Mouse (Mus musculus) granulocyte monocyte progenitor cell, adult 5-6 weeks (primary cell): ENCODE measurements around the gene Gpsm3. TPM values are rescaled to one million over a fixed set of nuclear protein-coding genes. Genes with fewer than 3 reads are reported as not detected.
A peak's percentile ranks its signal among the peaks of the same experiment; 100 is the strongest.

Experiments used
- ATAC-seq: replicated peaks from 2 replicates; pipeline ENCODE4 v1.8.0; 2016; ENCODE audit warnings: mild to moderate bottlenecking, moderate TSS enrichment, inconsistent platforms; ENCODE audit not compliant: poor library complexity, severe bottlenecking
- total RNA-seq, 2 experiments: library from RNA; stranded (forward) in 1 of 2; stranded (reverse) in 1 of 2; fragments of 200-712, 200-1000 nt in 1 of 2; fragments of >200 nt in 1 of 2; fragmentation: Nextera tagmentation in 1 of 2; gene quantifications; 2 replicates each; pipeline ENCODE4 v1.2.3; 2014 to 2017

Gene Gpsm3
- total RNA-seq, 2 experiments from 2014 or later, result 11.5 to 75.3 TPM

GRCm38 (mm10) chr17:34597566-34598095 is 8.0 kb downstream of the Gpsm3 start, which contains the start of gene Ager:
Ager (plus strand) TSS chr17:34597862.
- ATAC-seq, result peak; percentile 65

- ATAC-seq, result no peak
Measured at GRCm38 (mm10) chr17:34599891-34600290, 10.3 kb downstream of the Gpsm3 start.

GRCm38 (mm10) chr17:34601796-34602195 is 12.2 kb downstream of the Gpsm3 start:
- ATAC-seq, result no peak

- ATAC-seq, result peak; percentile 72
Measured at GRCm38 (mm10) chr17:34603375-34604060, 13.9 kb downstream of the Gpsm3 start, which contains the start of gene Rnf5. Rnf5 (minus strand) TSS chr17:34603690.

GRCm38 (mm10) chr17:34604061-34604508 is 14.5 kb downstream of the Gpsm3 start, which contains the start of gene Agpat1:
Agpat1 (plus strand) TSS chr17:34604262.
- ATAC-seq, result peak; percentile 73

- no peak for ATAC-seq
Measured at GRCm38 (mm10) chr17:34604511-34605237, 15.1 kb downstream of the Gpsm3 start.

GRCm38 (mm10) chr17:34605609-34606008 is 16.0 kb downstream of the Gpsm3 start:
- ATAC-seq, result peak; percentile 43

GRCm38 (mm10) chr17:34606186-34607039 is 16.8 kb downstream of the Gpsm3 start:
- ATAC-seq, result no peak

- ATAC-seq, result no peak
Measured at GRCm38 (mm10) chr17:34607997-34608396, 18.4 kb downstream of the Gpsm3 start.

- ATAC-seq, result no peak
Measured at GRCm38 (mm10) chr17:34611050-34611449, 21.4 kb downstream of the Gpsm3 start.

- ATAC-seq, result no peak
Measured at GRCm38 (mm10) chr17:34613054-34613645, 23.5 kb downstream of the Gpsm3 start.

- ATAC-seq, result no peak
Measured at GRCm38 (mm10) chr17:34613830-34614229, 24.2 kb downstream of the Gpsm3 start.

- ATAC-seq, result no peak
Measured at GRCm38 (mm10) chr17:34615871-34616270, 26.3 kb downstream of the Gpsm3 start, which contains the start of gene Egfl8. Egfl8 (minus strand) TSS chr17:34615971.

- ATAC-seq, result peak; percentile 67
Measured at GRCm38 (mm10) chr17:34618999-34619398, 29.4 kb downstream of the Gpsm3 start.

GRCm38 (mm10) chr17:34621006-34621405 is 31.4 kb downstream of the Gpsm3 start:
- no peak for ATAC-seq

GRCm38 (mm10) chr17:34623161-34623560 is 33.6 kb downstream of the Gpsm3 start:
- ATAC-seq, result no peak

- ATAC-seq, result no peak
Measured at GRCm38 (mm10) chr17:34624981-34625380, 35.4 kb downstream of the Gpsm3 start.

GRCm38 (mm10) chr17:34626062-34626772 is 36.6 kb downstream of the Gpsm3 start:
- ATAC-seq, result no peak

- peak; percentile 55 for ATAC-seq
Measured at GRCm38 (mm10) chr17:34626773-34627092, 37.1 kb downstream of the Gpsm3 start.
